Mouse (Mus musculus) thymus, postnatal 4 days (tissue): ENCODE data around the gene Rpain.

ENCODE experiments used
- DNase-seq: peaks from one replicate; pipeline ENCODE4 v3.0.0; 2021

Rpain gene

GRCm38 (mm10) chr11:71003611-71004315, 33.8 kb downstream of the Rpain start:
- no peak for DNase-seq

GRCm38 (mm10) chr11:71004316-71004773, 34.3 kb downstream of the Rpain start, which contains the start of gene Dhx33:
TSS of gene Dhx33 (minus strand) at chr11:71004437.
- DNase-seq: peak; percentile 92

- DNase-seq: no peak
Observed at GRCm38 (mm10) chr11:71005046-71005445, 35.0 kb downstream of the Rpain start.

- DNase-seq: no peak
Observed at GRCm38 (mm10) chr11:71007026-71007425, 37.0 kb downstream of the Rpain start.

GRCm38 (mm10) chr11:71007831-71008230, 37.8 kb downstream of the Rpain start:
- no peak for DNase-seq

GRCm38 (mm10) chr11:71008321-71008720, 38.3 kb downstream of the Rpain start:
- no peak for DNase-seq

- no peak for DNase-seq
Observed at GRCm38 (mm10) chr11:71012743-71013142, 42.7 kb downstream of the Rpain start.

- DNase-seq: no peak
Observed at GRCm38 (mm10) chr11:71017051-71017450, 47.0 kb downstream of the Rpain start.

GRCm38 (mm10) chr11:71018416-71019200, 48.6 kb downstream of the Rpain start:
- DNase-seq: no peak

- peak; percentile 95 for DNase-seq
Observed at GRCm38 (mm10) chr11:71019201-71020068, 49.4 kb downstream of the Rpain start, which contains the start of the genes Mis12 and Derl2. TSS of gene Mis12 (plus strand) at chr11:71019611. TSS of gene Derl2 (minus strand) at chr11:71019841.
